In genomic region chr3:116006284-116006977, GRCm38 (mm10) we compare ENCODE assay signal across 8 mouse cellular contexts. TPM values are rescaled to one million over a fixed set of nuclear protein-coding genes. Genes with fewer than 3 reads are reported as not detected.
DNase-seq lines count a peak whose midpoint lies in the region; ATAC-seq and TF ChIP-seq lines count a peak whose summit lies in the region.

No protein-coding gene starts in this region.

- intact Hi-C loops in left cerebral cortex, postnatal 10 days (cut with DNase I) = no loop called here

- H3K9ac ChIP-seq in embryonic facial prominence, embryonic 11.5 days (replicated peaks; ENCODE audit: low read length) = peak overlapping the region; percentile 82
- H3K9ac ChIP-seq in hindbrain, embryonic 14.5 days = peak overlapping the region; percentile 96
- peak overlapping the region; percentile 85 for H3K9ac ChIP-seq in liver, postnatal 0 days (replicated peaks)
- peak overlapping the region; percentile 86 for H3K9ac ChIP-seq in neural tube, embryonic 12.5 days

- DNase-seq in cerebellum, adult 2 months = no peak
- no peak for DNase-seq in cerebellum, postnatal 25 days
- peak; percentile 26 for DNase-seq in embryonic facial prominence, embryonic 11.5 days (ENCODE audit: low spot score)
- peak; percentile 28 for DNase-seq in hindbrain, embryonic 14.5 days (ENCODE audit: low spot score)
- peak; percentile 42 for DNase-seq in liver, postnatal 0 days
- DNase-seq in left cerebral cortex, postnatal 10 days (ENCODE audit: extremely low spot score in 1 of 2, low spot score in 2 of 2) = no peak

- ATAC-seq in CD4-positive, CD25-positive, alpha-beta regulatory T cell, adult 4 months = peak; percentile 77
- ATAC-seq in embryonic facial prominence, embryonic 11.5 days (replicated peaks; ENCODE audit: insufficient number of reproducible peaks, low FRiP score, low TSS enrichment, low read depth) = no peak; the same call in 1 of the 2 replicates
- ATAC-seq in hindbrain, embryonic 14.5 days (ENCODE audit: low FRiP score) = peak; percentile 5; the same call in 1 of the 2 replicates
- peak; percentile 20; the same call in 1 of the 2 replicates for ATAC-seq in liver, postnatal 0 days
- peak; percentile 1; the same call in 1 of the 2 replicates for ATAC-seq in neural tube, embryonic 12.5 days (ENCODE audit: low FRiP score, low read depth)

- TF ChIP-seq EP300 in liver, postnatal 0 days (IDR thresholded peaks at IDR 0.05; ENCODE audit: low read depth) = no peak

- peak overlapping the region; percentile 91 for H3K4me2 ChIP-seq in embryonic facial prominence, embryonic 11.5 days (ENCODE audit: low read depth, low read length)
- peak overlapping the region; percentile 71 for H3K4me2 ChIP-seq in hindbrain, embryonic 14.5 days (replicated peaks)
- peak overlapping the region; percentile 98 for H3K4me2 ChIP-seq in liver, postnatal 0 days (ENCODE audit: low read depth, low read length)
- peak overlapping the region; percentile 88 for H3K4me2 ChIP-seq in neural tube, embryonic 12.5 days (replicated peaks)

- H3K27me3 ChIP-seq in cerebellum, adult 2 months (ENCODE audit: control insufficient read depth, insufficient read depth, low read length) = no peaks in the 10 kb centered on the region
- no peaks in the 10 kb centered on the region for H3K27me3 ChIP-seq in embryonic facial prominence, embryonic 11.5 days (ENCODE audit: control insufficient read depth, insufficient read depth, low read length)
- no peaks in the 10 kb centered on the region for H3K27me3 ChIP-seq in hindbrain, embryonic 14.5 days (ENCODE audit: control insufficient read depth, insufficient read depth, low read length)
- H3K27me3 ChIP-seq in liver, postnatal 0 days (ENCODE audit: insufficient read depth, low read length) = no peaks in the 10 kb centered on the region
- H3K27me3 ChIP-seq in neural tube, embryonic 12.5 days (replicated peaks) = no peaks in the 10 kb centered on the region

- TF ChIP-seq CTCF in cerebellum, adult 2 months (IDR thresholded peaks at IDR 0.05; ENCODE audit: borderline replicate concordance, insufficient read depth, low read depth, low read length) = no peak
- TF ChIP-seq CTCF in liver, postnatal 0 days (IDR thresholded peaks at IDR 0.05; ENCODE audit: low read depth) = no peak

- H3K36me3 ChIP-seq in embryonic facial prominence, embryonic 11.5 days (replicated peaks; ENCODE audit: control insufficient read depth, insufficient read depth, low read depth, low read length) = no peaks in the 10 kb centered on the region
- H3K36me3 ChIP-seq in hindbrain, embryonic 14.5 days (replicated peaks; ENCODE audit: control insufficient read depth, insufficient read depth) = peaks cover 16% of the 10 kb centered on the region
- peaks cover 8% of the 10 kb centered on the region; the same call in 1 of the 2 replicates for H3K36me3 ChIP-seq in liver, postnatal 0 days (replicated peaks; ENCODE audit: insufficient read depth, low read length)
- peaks cover 6% of the 10 kb centered on the region; the same call in 1 of the 2 replicates for H3K36me3 ChIP-seq in neural tube, embryonic 12.5 days

- no peaks in the 10 kb centered on the region for H3K9me3 ChIP-seq in embryonic facial prominence, embryonic 11.5 days (replicated peaks; ENCODE audit: control insufficient read depth, low read length)
- H3K9me3 ChIP-seq in hindbrain, embryonic 14.5 days (ENCODE audit: control insufficient read depth, low read length) = no peaks in the 10 kb centered on the region
- H3K9me3 ChIP-seq in liver, postnatal 0 days (ENCODE audit: low read length) = no peaks in the 10 kb centered on the region
- H3K9me3 ChIP-seq in neural tube, embryonic 12.5 days = no peaks in the 10 kb centered on the region

- H3K27ac ChIP-seq in cerebellum, adult 2 months (ENCODE audit: insufficient read depth, low read length) = peak overlapping the region; percentile 8; the same call in 1 of the 2 replicates
- H3K27ac ChIP-seq in embryonic facial prominence, embryonic 11.5 days (replicated peaks; ENCODE audit: low read depth, low read length) = peak overlapping the region; percentile 53; the same call in 1 of the 2 replicates
- peak overlapping the region; percentile 87 for H3K27ac ChIP-seq in hindbrain, embryonic 14.5 days
- H3K27ac ChIP-seq in liver, postnatal 0 days (ENCODE audit: low read depth) = peak overlapping the region; percentile 89
- peak overlapping the region; percentile 38; the same call in 1 of the 2 replicates for H3K27ac ChIP-seq in neural tube, embryonic 12.5 days

- 7% methylated on average over 12 of the region's 12 CpGs for WGBS in cerebellum, adult 2 months
- 7% methylated on average over 12 of the region's 12 CpGs for WGBS in embryonic facial prominence, embryonic 11.5 days
- WGBS in hindbrain, embryonic 14.5 days = 9% methylated on average over 12 of the region's 12 CpGs
- WGBS in liver, postnatal 0 days (ENCODE audit: insufficient replicate concordance) = 5% methylated on average over 12 of the region's 12 CpGs
- 6% methylated on average over 12 of the region's 12 CpGs for WGBS in neural tube, embryonic 12.5 days

- TF ChIP-seq POLR2A in cerebellum, adult 2 months (IDR thresholded peaks at IDR 0.05; ENCODE audit: borderline replicate concordance, insufficient read depth, low read length) = no peak

- H3K4me3 ChIP-seq in cerebellum, adult 2 months (replicated peaks; ENCODE audit: insufficient read depth, low read depth, low read length) = peak overlapping the region; percentile 87
- peak overlapping the region; percentile 75 for H3K4me3 ChIP-seq in embryonic facial prominence, embryonic 11.5 days (ENCODE audit: low read depth, low read length)
- H3K4me3 ChIP-seq in hindbrain, embryonic 14.5 days (replicated peaks; ENCODE audit: low read length) = peak overlapping the region; percentile 89
- peak overlapping the region; percentile 74 for H3K4me3 ChIP-seq in liver, postnatal 0 days (ENCODE audit: low read depth, low read length)
- H3K4me3 ChIP-seq in neural tube, embryonic 12.5 days = peak overlapping the region; percentile 78

- H3K4me1 ChIP-seq in cerebellum, adult 2 months (ENCODE audit: control insufficient read depth, insufficient read depth, low read length) = no peaks in the 10 kb centered on the region
- H3K4me1 ChIP-seq in embryonic facial prominence, embryonic 11.5 days (ENCODE audit: control insufficient read depth, insufficient read depth, low read length) = no peaks in the 10 kb centered on the region
- peaks cover 29% of the 10 kb centered on the region for H3K4me1 ChIP-seq in hindbrain, embryonic 14.5 days (replicated peaks; ENCODE audit: control insufficient read depth, insufficient read depth, low read length)
- H3K4me1 ChIP-seq in liver, postnatal 0 days (ENCODE audit: insufficient read depth) = peaks cover 12% of the 10 kb centered on the region
- peaks cover 17% of the 10 kb centered on the region for H3K4me1 ChIP-seq in neural tube, embryonic 12.5 days

RNA-seq across cellular contexts. Expression of gene Slc30a7, which starts 0.8 kb away (rescaled TPM):
- polyA plus RNA-seq in cerebellum, adult 2 months (2012; rRNA removed) = 13.7 and 14.3 TPM in 2 replicates
- 10 to 100 TPM; 40.5 to 61.6 TPM for polyA plus RNA-seq in CD4-positive, CD25-positive, alpha-beta regulatory T cell, adult 4 months (2017; shearing (Covaris generic))
- polyA plus RNA-seq in embryonic facial prominence, embryonic 11.5 days (2014; fragmentation: Nextera tagmentation; extraction: Ambion mirVana) = 31.7 and 35.8 TPM in 2 replicates
- polyA plus RNA-seq in hindbrain, embryonic 14.5 days (2014; fragmentation: Nextera tagmentation; extraction: Ambion mirVana) = 19.5 and 22.5 TPM in 2 replicates
- 11.0 and 14.2 TPM in 2 replicates for polyA plus RNA-seq in liver, postnatal 0 days (2015; fragmentation: Nextera tagmentation; extraction: Ambion mirVana)
- 15.8 and 20.7 TPM in 2 replicates for polyA plus RNA-seq in neural tube, embryonic 12.5 days (2016; fragmentation: Nextera tagmentation; extraction: Ambion mirVana)
- 10 to 100 TPM; 24.8 to 31.7 TPM for total RNA-seq in left cerebral cortex, postnatal 10 days (2021)

RNA-seq across cellular contexts. Expression of gene Extl2, which starts 0.8 kb away (rescaled TPM):
- 67.8 and 70.0 TPM in 2 replicates for polyA plus RNA-seq in cerebellum, adult 2 months (2012; rRNA removed)
- polyA plus RNA-seq in CD4-positive, CD25-positive, alpha-beta regulatory T cell, adult 4 months (2017; shearing (Covaris generic)) = 10 to 100 TPM in 1 of 2 experiments, 1 to 10 TPM in 1; 7.0 to 10.6 TPM
- 24.0 and 24.5 TPM in 2 replicates for polyA plus RNA-seq in embryonic facial prominence, embryonic 11.5 days (2014; fragmentation: Nextera tagmentation; extraction: Ambion mirVana)
- polyA plus RNA-seq in hindbrain, embryonic 14.5 days (2014; fragmentation: Nextera tagmentation; extraction: Ambion mirVana) = 43.7 and 48.0 TPM in 2 replicates
- 4.6 and 5.8 TPM in 2 replicates for polyA plus RNA-seq in liver, postnatal 0 days (2015; fragmentation: Nextera tagmentation; extraction: Ambion mirVana)
- 30.5 and 31.5 TPM in 2 replicates for polyA plus RNA-seq in neural tube, embryonic 12.5 days (2016; fragmentation: Nextera tagmentation; extraction: Ambion mirVana)
- 10 to 100 TPM; 62.4 to 67.1 TPM for total RNA-seq in left cerebral cortex, postnatal 10 days (2021)

Comparison
In these comparisons a context has a peak if more than half of its experiments do, and no peak if none do; other contexts are left out.
1. DNase-seq: peak in embryonic facial prominence, embryonic 11.5 days (single experiment), hindbrain, embryonic 14.5 days (single experiment) and liver, postnatal 0 days (single experiment); none in cerebellum, adult 2 months (0 of 2), cerebellum, postnatal 25 days (0 of 2) and left cerebral cortex, postnatal 10 days (0 of 2).
2. H3K27ac ChIP-seq: peak in every context shown above with its lines; median percentile 89 in liver, postnatal 0 days; 87 in hindbrain, embryonic 14.5 days; 53 in embryonic facial prominence, embryonic 11.5 days; 38 in neural tube, embryonic 12.5 days; 8 in cerebellum, adult 2 months.
3. Peak in every context shown above with its lines, with median percentiles within 50 percentile points of each other: H3K4me3 ChIP-seq, H3K4me2 ChIP-seq and H3K9ac ChIP-seq.